Mouse (Mus musculus) stomach, embryonic 16.5 days (tissue): ENCODE results near the gene Alox5. TPM values are rescaled to one million over a fixed set of nuclear protein-coding genes. Genes with fewer than 3 reads are reported as not detected.
A peak's percentile ranks its signal among the peaks of the same experiment; 100 is the strongest.

Experiments used
- ATAC-seq: fragments of 200-750 bp; cut with Nextera tagmentation; 2 replicates; pipeline ENCODE4 v1.8.0; 2017; ENCODE audit warnings: moderate number of reproducible peaks, moderate TSS enrichment; ENCODE audit not compliant: insufficient read depth, low FRiP score
- H3K27ac ChIP-seq: fragments of 300-500 bp; sonication (generic); 2 replicates; pipeline ENCODE4 v1.5.1; 2014; ENCODE audit warnings: low read length
- H3K27me3 ChIP-seq: fragments of 300-500 bp; sonication (generic); 2 replicates; pipeline ENCODE4 v1.6.1; 2014; ENCODE audit warnings: low read length, control low read depth, mixed read lengths; ENCODE audit not compliant: control insufficient read depth, insufficient read depth
- H3K36me3 ChIP-seq: fragments of 300-500 bp; sonication (generic); 2 replicates; pipeline ENCODE4 v1.6.1; 2014; ENCODE audit warnings: low read length; ENCODE audit not compliant: control insufficient read depth, insufficient read depth
- H3K4me1 ChIP-seq: fragments of 300-500 bp; sonication (generic); 2 replicates; pipeline ENCODE4 v1.6.1; 2014; ENCODE audit warnings: low read length, control low read depth, mixed read lengths; ENCODE audit not compliant: control insufficient read depth, insufficient read depth
- H3K4me2 ChIP-seq: fragments of 300-500 bp; sonication (generic); 2 replicates; pipeline ENCODE4 v1.6.1; 2014; ENCODE audit warnings: low read depth, low read length, mixed read lengths
- H3K4me3 ChIP-seq: fragments of 300-500 bp; sonication (generic); replicated peaks from 2 replicates; pipeline ENCODE4 v1.5.1; 2014; ENCODE audit warnings: mild to moderate bottlenecking, low read length
- H3K9ac ChIP-seq: fragments of 300-500 bp; sonication (generic); 2 replicates; pipeline ENCODE4 v1.6.1; 2014; ENCODE audit warnings: low read length
- H3K9me3 ChIP-seq: fragments of 300-500 bp; sonication (generic); replicated peaks from 2 replicates; pipeline ENCODE4 v1.6.1; 2016; ENCODE audit warnings: low read length, control low read depth; ENCODE audit not compliant: control insufficient read depth
- WGBS: fragments of 180-500 bp; shearing (Covaris S2); extraction: QIAGEN DNeasy Blood & Tissue Kit; methylation state at CpG from one replicate; pipeline ENCODE4 v1.1.7; 2014; 5-methylcytosine and 5-hydroxymethylcytosine counted together
- polyA plus RNA-seq: library from polyadenylated mRNA; unstranded; fragments of >200 nt; fragmentation: Nextera tagmentation; extraction: Ambion mirVana; gene quantifications from 2 replicates; pipeline ENCODE4 v1.2.1, GENCODE M21; 2015

The Alox5 gene
- polyA plus RNA-seq, 1 experiment from 2014 or later: 3.9 TPM

DNA sequence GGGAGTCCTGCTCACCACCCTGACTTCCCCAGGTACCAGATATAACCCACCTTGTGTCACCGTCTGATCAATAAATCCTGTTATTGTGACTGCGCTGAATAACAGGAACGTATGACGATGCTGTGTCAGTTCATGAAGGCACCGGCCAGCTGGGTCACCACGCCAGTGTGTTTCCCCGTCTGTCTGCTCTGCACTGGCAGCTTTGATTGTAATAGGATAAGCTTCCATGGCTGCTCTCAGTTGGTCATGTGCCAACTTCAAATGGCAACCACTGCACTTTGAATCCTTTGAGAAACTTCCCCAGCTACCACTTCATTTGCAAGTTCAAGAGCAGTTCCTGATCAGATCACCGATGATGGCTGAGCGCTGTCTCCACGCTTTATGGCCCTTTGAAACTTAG lies 77.4 kb downstream of the Alox5 start:
- H3K9me3 ChIP-seq: no peaks in the 10 kb centered on the region
- H3K9ac ChIP-seq: no peak overlapping the region
- H3K4me1 ChIP-seq: peaks cover 7% of the 10 kb centered on the region; the same call in 1 of the 2 replicates
- H3K4me3 ChIP-seq: no peak overlapping the region
- no peaks in the 10 kb centered on the region for H3K36me3 ChIP-seq
- no peak overlapping the region for H3K4me2 ChIP-seq
- no peak for ATAC-seq
- H3K27me3 ChIP-seq: no peaks in the 10 kb centered on the region
- 80% methylated on average over 10 of the region's 10 CpGs for WGBS
- no peak overlapping the region for H3K27ac ChIP-seq

DNA sequence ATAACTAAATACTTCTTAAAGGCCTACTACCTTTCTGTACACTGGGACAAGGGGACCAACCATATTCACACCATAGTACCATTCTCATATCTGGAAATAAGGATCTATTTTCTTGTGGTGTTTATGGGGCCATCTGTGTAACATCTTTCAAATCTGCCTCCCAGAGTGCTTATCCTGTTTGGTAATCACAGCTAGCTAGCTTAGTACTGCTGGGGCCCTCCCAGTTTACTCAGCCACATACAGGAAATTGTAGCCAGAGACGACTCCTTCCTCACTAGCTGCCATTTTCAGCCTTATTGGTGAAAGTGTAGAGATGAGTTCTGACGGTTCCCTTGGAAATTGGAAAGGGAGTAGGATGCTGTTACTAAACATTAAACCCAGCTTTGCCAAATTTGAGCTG lies 79.4 kb downstream of the Alox5 start:
- no peaks in the 10 kb centered on the region for H3K9me3 ChIP-seq
- no peak overlapping the region for H3K9ac ChIP-seq
- no peaks in the 10 kb centered on the region for H3K27me3 ChIP-seq
- no peak overlapping the region for H3K4me3 ChIP-seq
- peaks cover 7% of the 10 kb centered on the region; the same call in 1 of the 2 replicates for H3K4me1 ChIP-seq
- no peak overlapping the region for H3K4me2 ChIP-seq
- H3K27ac ChIP-seq: no peak overlapping the region
- 43% methylated on average over 2 of the region's 2 CpGs for WGBS
- 0 out of 2 replicates have a peak, but pooled peaks cover 3% of the 10 kb centered on the region for H3K36me3 ChIP-seq
- no peak for ATAC-seq

DNA sequence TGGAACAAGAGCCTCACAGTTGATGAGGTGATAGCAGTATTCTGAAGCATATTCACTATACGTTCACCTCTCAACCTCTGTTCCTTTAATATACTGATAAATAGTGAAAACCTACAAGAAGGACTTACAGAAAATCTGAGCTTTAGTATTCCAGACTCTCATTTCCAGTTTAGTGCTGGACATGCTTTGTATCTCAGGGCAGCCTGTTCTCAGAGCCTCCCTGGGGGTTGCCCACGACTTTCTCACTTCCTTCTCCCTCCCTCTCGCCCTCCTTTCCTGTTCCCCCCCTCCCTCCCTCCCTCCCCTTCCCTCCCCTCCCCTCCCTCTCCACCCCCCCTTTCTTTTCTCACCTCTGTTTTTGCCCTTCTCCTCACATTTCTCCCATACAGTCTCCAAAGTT lies 80.8 kb downstream of the Alox5 start:
- Histone ChIP-seq H3K36me3 (0 out of 2 replicates have a peak, but pooled peaks cover 3% of the 10 kb centered on the region), H3K4me1 (peaks cover under 1% of the 10 kb centered on the region; the same call in 1 of the 2 replicates), H3K4me3 (no peak overlapping the region), H3K4me2 (no peak overlapping the region), H3K27ac (no peak overlapping the region), H3K9me3 (no peaks in the 10 kb centered on the region), H3K9ac (no peak overlapping the region), H3K27me3 (no peaks in the 10 kb centered on the region)
- WGBS: 51% methylated on average over 3 of the region's 3 CpGs
- ATAC-seq: no peak

DNA sequence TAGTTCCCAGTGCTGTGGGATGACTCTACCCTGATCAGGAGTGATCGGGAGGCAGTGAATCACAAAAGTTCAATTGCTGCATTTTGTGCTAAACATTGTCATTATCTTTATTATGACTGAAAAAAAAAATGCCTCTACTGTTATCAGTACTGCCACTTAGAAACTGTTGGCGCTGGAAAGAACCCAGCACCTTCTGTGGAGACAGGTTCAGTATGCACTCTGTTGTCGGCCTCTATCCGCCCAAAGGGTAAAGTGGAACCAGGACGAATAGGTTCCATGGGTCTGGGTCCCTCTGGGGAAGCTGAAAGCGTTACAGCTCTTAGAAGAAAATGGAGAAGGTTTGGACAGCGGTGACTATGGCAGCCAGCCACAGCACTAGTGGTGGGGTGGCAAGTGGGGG lies 82.1 kb downstream of the Alox5 start:
- no peak overlapping the region for H3K9ac ChIP-seq
- no peak overlapping the region for H3K4me3 ChIP-seq
- no peak overlapping the region for H3K4me2 ChIP-seq
- H3K27ac ChIP-seq: no peak overlapping the region
- 86% methylated on average over 7 of the region's 7 CpGs for whole genome bisulfite sequencing
- no peaks in the 10 kb centered on the region for H3K27me3 ChIP-seq
- 0 out of 2 replicates have a peak, but pooled peaks cover 3% of the 10 kb centered on the region for H3K36me3 ChIP-seq
- no peaks in the 10 kb centered on the region for H3K9me3 ChIP-seq
- ATAC-seq: no peak
- no peaks in the 10 kb centered on the region; the same call in 1 of the 2 replicates for H3K4me1 ChIP-seq

DNA sequence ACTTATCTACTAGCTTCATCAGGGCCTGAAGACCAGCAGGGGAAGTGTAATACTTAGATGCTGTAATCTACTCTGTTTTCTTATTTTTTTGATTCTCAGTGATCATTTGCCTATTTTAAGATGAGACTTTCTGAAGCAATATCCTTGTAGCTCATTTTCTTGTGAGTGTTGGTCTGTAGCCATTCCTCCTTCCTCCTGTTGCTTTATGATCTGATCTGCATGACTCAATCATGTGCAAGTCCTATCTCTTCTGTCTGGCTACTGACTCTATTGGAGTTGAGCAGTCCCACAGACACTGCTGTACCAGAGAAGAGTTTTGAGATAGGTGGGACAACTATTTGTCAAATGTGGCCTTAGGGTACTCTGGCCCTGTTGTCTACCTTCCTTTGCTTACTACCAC lies 86.4 kb downstream of the Alox5 start:
- 0 out of 2 replicates have a peak, but pooled peaks cover 3% of the 10 kb centered on the region for H3K36me3 ChIP-seq
- no peak overlapping the region for H3K4me3 ChIP-seq
- no peaks in the 10 kb centered on the region; the same call in 1 of the 2 replicates for H3K4me1 ChIP-seq
- H3K9ac ChIP-seq: no peak overlapping the region
- no peak overlapping the region for H3K4me2 ChIP-seq
- no peaks in the 10 kb centered on the region for H3K9me3 ChIP-seq
- ATAC-seq: no peak
- H3K27ac ChIP-seq: no peak overlapping the region
- H3K27me3 ChIP-seq: no peaks in the 10 kb centered on the region

DNA sequence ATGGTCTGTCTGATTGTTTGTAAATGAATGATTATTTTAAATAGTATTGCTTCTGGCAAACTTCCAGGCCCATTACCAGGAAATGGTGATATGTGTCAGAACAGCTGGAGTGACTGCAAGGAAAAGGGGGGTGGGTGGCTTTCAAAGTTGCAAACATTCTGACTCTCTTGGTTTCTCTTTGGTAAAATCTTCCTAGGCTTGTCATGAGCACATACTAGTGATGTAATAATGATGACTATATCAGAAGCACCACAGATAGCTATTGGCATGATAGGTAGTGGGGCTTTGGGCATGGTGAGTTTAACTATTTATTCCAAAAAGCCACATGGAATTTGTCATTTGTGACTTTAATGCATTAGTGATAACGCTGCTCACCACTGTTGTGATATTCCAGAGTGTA lies 86.8 kb downstream of the Alox5 start:
- Histone ChIP-seq H3K9ac (no peak overlapping the region), H3K27ac (no peak overlapping the region), H3K36me3 (0 out of 2 replicates have a peak, but pooled peaks cover 3% of the 10 kb centered on the region), H3K9me3 (no peaks in the 10 kb centered on the region), H3K4me3 (no peak overlapping the region), H3K4me2 (no peak overlapping the region), H3K4me1 (no peaks in the 10 kb centered on the region; the same call in 1 of the 2 replicates), H3K27me3 (no peaks in the 10 kb centered on the region)
- WGBS: 63% methylated on average over 1 of the region's 1 CpGs
- ATAC-seq: no peak

DNA sequence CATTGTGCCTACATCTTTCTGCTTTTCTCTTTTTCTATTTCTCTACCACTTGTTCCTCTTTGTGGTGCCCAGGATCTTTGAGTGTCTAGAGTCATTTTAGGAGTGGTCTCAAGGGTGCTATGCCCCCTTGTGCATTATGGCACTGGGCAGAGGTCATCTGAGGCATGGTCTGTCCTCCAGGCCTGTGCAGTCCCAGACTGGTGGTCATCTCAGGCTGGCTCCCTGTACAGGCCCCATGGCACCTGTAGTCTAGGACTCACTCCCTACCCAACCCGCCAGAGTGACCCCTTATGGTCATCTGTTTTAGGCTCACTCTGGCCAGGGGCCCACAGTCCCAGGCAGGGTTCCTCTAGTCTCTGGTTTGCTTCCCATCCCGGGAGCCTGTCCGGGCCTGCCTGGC lies 89.5 kb downstream of the Alox5 start:
- Histone ChIP-seq H3K9ac (no peak overlapping the region), H3K4me2 (no peak overlapping the region), H3K36me3 (no peaks in the 10 kb centered on the region), H3K27ac (no peak overlapping the region), H3K27me3 (no peaks in the 10 kb centered on the region), H3K4me3 (no peak overlapping the region), H3K4me1 (no peaks in the 10 kb centered on the region; the same call in 1 of the 2 replicates), H3K9me3 (no peaks in the 10 kb centered on the region)
- WGBS: 90% methylated on average over 3 of the region's 3 CpGs
- ATAC-seq: peak; percentile 10; the same call in 1 of the 2 replicates

DNA sequence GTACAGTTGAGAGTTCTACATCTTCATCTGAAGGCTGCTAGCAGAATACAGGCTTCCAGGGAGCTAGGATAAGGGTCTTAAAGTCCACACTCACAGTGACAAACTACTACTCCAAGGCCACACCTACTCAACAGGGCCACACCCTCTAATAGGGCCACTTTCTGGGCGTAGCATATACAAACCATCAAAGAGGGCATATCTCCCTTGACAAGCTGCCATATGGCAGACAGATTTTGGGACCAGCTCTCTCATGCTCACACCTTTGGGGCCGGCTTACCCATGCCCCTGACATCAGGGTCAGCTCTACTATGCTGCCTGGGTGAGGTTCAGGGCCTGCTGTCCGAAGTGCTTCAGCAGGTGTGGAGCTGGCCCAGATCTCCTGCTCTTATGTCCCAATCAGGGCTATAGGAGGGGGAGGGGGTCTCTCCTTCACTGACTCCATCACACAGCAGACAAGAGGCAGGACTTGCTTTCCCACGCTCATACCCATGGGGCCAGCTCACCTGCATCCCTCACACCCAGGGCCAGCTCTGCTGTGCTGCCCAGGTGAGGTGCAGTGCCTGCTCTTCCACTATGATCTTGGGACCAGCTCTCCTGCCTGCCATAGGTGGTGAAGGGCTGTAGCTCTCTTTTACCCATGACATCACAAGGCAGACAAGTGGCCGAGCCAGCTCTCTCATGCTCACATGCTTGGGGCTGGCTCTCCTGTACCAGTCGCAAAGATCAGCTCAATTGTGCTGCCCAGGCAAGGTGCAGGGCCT lies 90.6 kb downstream of the Alox5 start:
- ATAC-seq: peak; percentile 37; the same call in 1 of the 2 replicates
- Histone ChIP-seq H3K4me1 (no peaks in the 10 kb centered on the region; the same call in 1 of the 2 replicates), H3K36me3 (no peaks in the 10 kb centered on the region), H3K9ac (no peak overlapping the region), H3K27ac (no peak overlapping the region), H3K4me3 (no peak overlapping the region), H3K9me3 (no peaks in the 10 kb centered on the region), H3K27me3 (no peaks in the 10 kb centered on the region), H3K4me2 (no peak overlapping the region)
- 71% methylated on average over 6 of the region's 6 CpGs for WGBS

DNA sequence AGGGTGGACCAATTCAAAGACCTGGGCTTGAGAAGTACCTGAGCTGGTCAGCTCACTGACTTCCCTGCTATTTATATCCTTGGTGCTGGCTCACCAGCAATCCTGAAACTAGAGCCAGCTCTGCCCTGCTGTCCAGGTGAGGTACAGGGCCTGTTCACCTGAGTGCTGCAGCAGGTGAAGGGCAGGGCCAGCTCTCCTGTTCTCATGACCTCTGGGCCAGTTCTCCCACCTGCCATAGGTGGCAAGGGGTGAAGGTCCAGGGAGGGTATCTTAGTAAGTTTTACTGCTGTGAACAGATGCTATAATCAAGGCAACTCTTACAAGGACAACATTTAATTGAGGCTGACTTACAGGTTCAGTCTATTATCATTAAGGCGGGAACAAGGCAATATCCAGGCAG lies 91.2 kb downstream of the Alox5 start:
- no peak overlapping the region for H3K27ac ChIP-seq
- H3K9me3 ChIP-seq: no peaks in the 10 kb centered on the region
- 86% methylated on average over 1 of the region's 1 CpGs for WGBS
- no peak overlapping the region for H3K9ac ChIP-seq
- H3K36me3 ChIP-seq: no peaks in the 10 kb centered on the region
- H3K4me3 ChIP-seq: no peak overlapping the region
- H3K4me2 ChIP-seq: no peak overlapping the region
- no peaks in the 10 kb centered on the region for H3K27me3 ChIP-seq
- no peaks in the 10 kb centered on the region; the same call in 1 of the 2 replicates for H3K4me1 ChIP-seq
- no peak; the same call in 1 of the 2 replicates for ATAC-seq
